Mouse (Mus musculus): ENCODE measurements at regions not wholly inside any gene's neighbourhood (a gene's known extent, or its start where the extent isn't known, plus 50 kb on each side); places are given as distances from the start of the nearest gene placed in this dataset.
"Not testable (repeated sequence)": the region's sequence is repeated elsewhere in the genome, so short reads cannot be mapped to it uniquely, and the experiment has no call there.

DNA sequence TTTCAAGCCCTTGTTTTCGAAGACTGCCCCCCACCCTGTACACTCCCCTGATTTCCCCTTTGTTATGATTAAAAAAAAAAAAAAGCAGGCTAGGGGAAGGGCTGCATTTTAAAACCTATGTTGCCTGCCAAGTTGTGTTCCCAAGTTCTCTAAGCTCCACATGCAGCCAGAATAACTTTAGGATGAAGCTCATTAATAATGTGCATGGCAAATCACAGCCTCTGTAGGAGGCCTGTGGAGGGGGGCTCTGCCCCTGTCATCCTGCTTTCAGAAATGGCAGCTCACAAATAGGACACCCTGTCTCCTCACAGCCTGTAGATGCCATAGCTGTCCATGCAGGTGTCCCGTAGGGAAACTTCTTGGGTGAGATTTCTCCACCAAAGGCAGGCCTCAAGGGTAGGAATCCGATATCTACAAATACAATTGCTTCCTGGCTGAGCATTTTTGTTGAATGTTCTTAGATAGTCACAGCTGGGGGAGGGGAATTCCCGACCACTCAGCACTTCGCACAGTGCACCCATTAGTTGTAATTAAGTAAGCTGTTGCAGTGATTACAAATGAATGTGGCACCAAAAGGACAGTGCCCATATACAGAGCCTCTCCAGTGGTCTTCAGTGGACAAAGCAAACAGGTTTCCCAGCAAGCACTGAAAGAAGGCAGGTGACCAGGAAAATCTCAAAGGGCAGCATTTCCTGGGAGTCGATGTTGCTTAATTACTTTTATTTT lies 389.1 kb upstream of the Klhl29 start:
- DNase-seq (ENCODE audit: extremely low spot score in 1 of 2, low spot score in 1 of 2) = no peak

DNA sequence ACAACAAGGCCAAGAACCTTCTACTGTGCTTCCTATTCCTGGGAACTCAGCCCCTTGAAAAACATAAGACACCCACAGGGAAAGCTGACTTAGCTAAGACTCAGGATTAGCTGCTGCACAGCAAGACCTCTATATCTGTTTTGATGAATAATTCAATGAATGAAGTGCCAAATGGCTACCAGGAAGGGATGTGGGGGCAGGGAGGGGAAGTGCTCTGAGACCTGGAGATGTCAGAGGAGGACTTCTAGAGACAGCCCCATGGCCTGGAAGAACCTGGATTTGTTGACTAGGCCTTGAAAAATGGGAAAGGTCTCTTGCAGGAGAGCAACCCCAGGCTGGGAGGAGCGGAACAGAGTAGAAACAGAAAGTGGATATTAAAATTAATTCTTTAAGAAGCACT lies 388.5 kb upstream of the Klhl29 start:
- no peak for DNase-seq (ENCODE audit: extremely low spot score in 1 of 2, low spot score in 1 of 2)

DNA sequence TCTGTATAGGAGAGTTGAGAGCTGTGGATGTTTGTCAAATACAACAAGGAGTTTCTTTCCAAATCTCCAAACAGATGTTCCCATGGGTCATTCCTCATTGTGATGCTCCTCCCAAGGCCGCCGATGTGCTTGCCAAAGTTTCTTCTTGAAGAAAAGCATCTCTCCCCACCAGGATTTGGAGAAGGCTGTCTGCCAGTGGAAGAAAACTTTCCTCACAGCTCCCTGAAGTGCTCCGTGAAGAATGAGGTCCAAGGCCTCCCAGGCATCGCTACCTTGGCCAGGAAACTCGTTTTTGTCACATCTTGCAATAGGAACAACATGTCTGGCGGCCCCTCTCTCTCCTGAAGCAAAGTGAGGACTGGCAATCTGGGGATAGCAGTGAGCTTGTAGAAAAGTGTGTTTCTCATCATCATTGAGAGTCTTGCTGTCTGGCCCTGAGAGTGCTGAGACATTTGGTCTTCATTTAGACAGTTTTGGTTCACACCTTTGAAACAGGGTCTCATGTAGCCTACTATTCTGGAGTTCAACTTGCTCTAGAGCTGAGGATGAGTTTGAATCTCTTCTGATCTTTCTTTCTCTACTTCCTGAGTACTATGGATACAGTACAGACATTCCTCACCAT lies 386.9 kb upstream of the Klhl29 start:
- DNase-seq (ENCODE audit: extremely low spot score in 1 of 2, low spot score in 1 of 2) = no peak

DNA sequence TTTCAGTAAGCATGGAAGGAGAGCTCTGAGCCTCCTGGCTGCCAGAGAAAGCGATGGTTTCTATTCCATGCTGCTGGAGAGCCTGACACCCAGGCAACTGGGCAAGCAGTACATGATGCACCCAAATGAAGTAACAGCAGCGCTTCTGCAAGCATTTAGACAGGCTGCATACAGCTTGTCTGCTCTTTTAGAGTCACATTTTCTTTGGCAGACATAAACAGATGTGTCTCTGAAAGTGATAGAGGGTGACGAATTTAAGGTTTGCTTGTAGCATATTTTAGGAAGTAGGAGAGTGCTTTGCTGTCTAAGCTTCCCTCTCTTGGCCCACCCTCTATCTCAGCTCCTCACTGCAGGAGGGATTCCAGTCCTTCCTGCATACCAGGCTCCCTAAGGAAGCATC lies 384.0 kb upstream of the Klhl29 start:
- no peak for DNase-seq (ENCODE audit: extremely low spot score in 1 of 2, low spot score in 1 of 2)

DNA sequence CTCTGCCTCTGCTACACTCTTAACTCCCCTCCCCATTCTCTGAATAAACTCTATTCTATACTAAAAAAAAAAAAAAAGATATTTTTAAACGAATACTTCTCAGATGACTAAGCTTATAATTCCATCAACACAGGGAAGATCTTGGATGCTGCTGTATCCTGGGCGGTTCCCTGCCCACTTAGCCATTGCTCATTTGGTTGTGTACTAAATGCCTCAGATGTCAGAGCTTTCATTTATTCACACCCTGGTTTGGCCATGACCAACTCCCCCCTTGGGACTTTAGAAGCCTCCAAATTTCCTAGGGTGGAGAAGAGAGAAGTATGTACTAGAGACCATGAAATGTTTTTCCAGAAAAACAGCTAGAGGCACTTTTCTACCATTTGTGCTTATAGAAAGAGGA lies 382.3 kb upstream of the Klhl29 start:
- DNase-seq (ENCODE audit: extremely low spot score in 1 of 2, low spot score in 1 of 2) = no peak

DNA sequence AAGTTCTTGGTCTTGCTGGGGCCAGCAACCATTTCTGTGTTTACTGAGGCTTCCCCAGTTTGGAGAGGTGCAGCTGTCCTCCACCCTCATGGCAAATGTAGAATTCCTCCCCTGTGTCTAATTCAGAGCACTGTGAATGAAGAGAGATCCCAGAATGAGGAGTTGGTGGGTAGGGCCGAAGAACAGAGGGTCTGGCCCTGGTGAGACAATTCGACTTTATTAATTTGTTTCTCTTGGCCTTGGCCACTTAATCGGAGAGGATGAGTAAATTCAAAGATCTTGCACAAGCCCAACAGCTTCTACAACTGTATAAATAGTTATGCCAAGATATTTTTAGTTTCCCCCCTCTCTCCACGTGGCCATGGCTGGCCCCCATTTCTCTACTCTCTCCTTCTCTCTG lies 381.9 kb upstream of the Klhl29 start:
- no peak for DNase-seq (ENCODE audit: extremely low spot score in 1 of 2, low spot score in 1 of 2)

DNA sequence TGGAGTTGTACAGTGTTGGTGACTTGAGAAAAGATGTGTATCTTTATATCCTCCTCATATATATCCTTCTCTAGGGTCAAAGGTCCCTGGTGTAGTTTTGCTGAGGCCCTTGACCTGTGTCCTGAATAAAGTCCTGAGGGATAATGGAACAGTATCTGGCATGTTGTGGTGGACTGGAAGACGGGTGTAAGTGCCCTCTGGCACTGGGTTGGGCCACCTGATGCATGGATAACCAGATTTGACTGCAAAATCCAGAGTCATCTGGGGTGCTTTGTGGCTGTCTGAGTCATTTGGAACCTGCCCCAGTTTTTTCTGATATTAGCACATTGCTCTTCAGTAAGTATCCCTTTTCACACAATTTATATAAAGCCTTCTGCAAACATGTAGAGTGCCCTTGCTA lies 378.3 kb upstream of the Klhl29 start:
- no peak for DNase-seq (ENCODE audit: extremely low spot score in 1 of 2, low spot score in 1 of 2)

DNA sequence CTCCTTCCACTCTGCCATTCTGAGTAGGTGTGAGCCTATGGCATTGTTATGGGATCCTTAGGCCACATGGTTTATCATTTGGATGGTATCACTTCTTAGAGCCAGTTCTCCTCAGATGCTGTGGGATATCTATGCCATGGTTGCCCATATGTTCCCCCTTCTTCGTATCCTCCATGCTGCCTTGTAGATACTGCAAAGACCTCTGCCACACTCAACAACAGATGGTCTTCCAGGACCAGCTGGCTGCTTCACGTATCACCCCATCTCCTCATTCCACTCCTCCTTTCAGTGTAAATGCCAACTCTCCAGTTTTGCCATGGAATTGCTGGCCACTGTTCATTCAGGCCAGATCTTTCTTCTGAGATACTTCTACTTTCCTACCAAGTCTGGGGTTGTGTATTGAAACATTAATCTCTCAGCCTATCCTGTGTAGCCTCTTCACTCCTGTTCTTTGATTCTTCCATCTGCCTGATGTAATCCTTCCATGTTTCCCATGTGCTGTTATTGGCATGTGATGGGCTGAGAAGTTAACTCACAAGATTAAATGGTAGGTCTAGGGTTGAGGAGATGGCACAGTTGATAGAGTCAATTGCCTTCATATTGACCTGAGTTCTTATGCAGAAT lies 368.7 kb upstream of the Klhl29 start:
- no peak for DNase-seq (ENCODE audit: extremely low spot score in 1 of 2, low spot score in 1 of 2)

DNA sequence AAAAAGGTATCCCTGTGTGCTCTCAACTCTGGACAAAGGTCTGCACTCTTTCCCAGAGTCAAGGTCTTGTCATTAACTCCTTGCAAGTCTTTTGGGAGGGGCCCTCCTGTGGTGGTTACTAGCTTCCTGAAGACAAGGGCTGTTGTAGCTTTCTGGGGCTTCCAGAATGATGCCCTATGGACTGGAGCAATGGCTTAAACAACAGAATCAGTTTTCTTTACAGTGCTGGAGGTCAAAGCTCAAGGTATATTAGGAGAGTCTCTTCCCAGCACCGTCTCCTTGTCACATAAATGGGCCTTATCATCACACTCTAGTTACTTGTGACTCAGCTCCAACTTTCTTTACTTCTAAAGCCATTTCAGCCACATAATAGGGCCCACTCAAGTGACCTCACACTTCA lies 360.6 kb upstream of the Klhl29 start:
- no peak for DNase-seq (ENCODE audit: extremely low spot score in 1 of 2, low spot score in 1 of 2)

DNA sequence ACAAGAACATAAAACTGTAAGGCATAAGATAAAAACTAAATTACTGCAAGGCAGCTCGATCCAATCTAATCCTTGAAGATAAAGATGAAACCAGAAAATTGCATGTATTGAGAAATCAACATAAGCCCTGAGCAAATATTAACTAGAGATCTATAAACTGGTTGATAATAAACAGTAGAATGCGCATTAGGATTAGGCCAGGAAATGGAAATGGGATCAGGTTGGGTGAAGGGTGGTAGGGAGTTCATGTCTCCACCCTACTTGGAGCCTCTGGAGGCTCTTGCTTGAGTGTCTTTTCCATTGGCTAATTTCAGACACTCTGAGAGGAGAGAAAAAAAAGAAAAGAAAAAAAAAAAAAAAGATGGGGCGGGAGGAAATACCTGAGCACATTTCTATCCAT lies 359.4 kb upstream of the Klhl29 start:
- DNase-seq (ENCODE audit: extremely low spot score in 1 of 2, low spot score in 1 of 2) = no peak

DNA sequence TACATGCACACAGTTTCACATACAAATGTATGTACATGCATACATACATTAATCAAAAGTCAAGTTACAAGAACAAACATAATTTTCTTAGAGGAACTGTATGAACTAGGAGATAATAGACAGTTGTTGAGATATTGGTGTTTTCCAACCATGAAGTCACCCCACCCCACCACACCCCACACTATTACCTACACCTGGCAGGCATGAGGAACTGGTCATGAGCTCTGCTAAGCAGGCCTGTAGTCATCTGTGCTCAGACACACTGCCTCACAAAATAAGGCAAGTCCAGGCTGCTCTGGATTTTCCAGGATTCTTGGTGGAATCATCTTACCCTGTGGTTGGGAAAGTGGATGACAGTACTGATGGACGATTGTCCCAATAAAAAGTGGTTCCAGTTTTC lies 347.6 kb upstream of the Klhl29 start:
- no peak for DNase-seq (ENCODE audit: extremely low spot score in 1 of 2, low spot score in 1 of 2)

DNA sequence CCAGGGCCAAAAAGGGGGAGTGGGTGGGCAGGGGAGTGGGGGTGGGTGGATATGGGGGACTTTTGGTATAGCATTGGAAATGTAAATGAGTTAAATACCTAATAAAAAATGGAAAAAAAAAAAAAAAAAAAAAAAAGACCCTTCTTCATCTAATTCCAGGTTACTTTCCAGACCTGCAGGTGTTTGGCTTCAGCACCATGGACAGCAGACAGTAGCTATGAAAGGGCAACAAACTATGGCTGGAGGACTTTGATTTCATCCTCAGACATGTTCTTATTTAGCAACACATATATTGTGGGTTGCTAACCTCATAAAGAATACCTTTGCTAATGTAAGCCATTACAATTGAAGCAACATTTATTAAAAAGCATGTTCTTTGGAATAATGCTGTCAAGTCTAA lies 342.0 kb upstream of the Klhl29 start:
- not testable (repeated sequence) for DNase-seq (ENCODE audit: extremely low spot score in 1 of 2, low spot score in 1 of 2)

DNA sequence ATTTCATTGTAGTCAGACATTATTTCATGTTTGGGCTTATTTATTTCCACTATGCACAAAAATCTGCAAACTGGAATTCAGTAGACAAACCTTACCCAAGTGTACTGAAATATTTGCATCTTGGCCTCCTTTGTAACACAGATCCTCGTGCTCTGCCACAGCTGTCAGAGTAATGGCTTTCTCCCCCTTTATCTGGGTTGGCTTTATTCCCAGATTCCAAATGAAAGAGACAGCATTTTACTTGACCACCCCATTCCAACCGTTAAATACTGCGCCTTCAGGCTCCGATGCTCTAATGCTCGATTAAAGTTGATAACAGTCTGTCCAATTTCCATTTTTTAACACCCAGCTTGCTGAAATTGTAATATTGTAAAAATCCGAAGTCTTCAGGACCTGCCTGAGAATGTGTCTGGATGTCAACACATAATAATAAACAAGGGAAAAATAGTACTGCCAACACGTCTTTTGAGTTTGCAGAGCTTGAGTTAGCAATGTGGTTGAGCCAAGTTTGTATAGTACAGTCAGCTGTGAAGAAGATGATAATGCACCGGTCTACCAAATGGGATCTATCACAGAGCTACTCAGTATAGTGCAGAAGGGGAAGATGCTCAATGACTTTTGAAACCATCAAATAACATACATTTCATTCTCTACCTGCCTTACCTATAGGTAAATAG lies 323.4 kb upstream of the Klhl29 start:
- DNase-seq (ENCODE audit: extremely low spot score in 1 of 2, low spot score in 1 of 2) = no peak

DNA sequence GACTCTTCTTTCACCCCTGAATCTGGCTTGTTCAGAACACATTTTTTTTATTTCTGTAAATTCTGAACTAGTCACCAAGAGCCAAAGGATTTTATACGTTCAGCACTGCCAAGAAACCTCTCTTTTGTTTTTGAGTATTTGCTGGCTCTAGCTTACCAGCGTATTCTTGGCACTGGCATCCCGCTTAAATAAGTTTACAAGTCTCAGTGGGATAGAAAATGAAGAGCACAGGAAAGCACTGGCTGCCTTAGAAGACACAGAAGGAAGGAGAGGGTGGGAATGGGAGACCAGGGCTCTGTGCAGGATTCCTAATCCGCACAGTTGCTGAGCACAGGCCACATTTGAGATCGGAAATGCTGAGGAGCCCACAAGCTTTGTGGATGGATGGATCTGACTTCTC lies 306.7 kb upstream of the Klhl29 start:
- DNase-seq (ENCODE audit: extremely low spot score in 1 of 2, low spot score in 1 of 2) = no peak

DNA sequence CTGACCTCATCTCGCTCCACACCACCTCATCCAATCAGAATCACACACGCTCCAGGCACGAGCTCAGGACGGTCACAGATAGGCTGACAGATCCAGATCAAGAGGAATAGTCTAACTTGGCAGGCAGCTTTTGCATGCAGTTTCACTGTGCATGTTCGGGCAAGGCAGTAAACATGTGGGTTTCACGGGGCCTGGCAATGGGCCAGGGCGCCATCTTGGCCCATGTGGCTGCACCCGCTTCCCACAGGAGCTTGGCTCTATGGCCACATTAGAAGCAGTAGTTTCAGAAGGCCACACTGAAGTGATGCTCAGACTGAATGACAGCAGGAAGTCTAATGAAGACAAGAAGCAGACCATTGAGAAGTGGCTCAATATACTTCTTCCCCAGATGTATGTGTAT lies 302.6 kb upstream of the Klhl29 start:
- not testable (repeated sequence) for DNase-seq (ENCODE audit: extremely low spot score in 1 of 2, low spot score in 1 of 2)

DNA sequence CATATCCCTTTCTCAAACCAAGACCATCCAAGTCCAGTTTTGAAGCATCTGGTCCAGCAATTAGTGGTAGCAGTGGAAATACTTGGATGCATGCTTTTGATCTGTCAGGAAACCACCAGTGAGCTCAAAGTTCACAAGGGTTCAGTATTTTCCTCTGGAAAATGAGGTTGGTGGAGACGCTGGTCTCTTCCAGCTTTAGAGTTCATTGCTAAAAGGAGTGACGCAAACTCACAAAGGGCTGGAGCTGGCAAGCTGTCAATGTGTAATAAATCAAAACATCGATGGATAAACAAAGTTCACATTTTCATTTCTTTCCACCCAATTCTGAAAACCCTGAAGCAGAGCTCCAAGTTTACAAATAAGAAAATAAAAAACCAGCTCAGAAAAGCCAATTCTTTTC lies 293.0 kb upstream of the Klhl29 start:
- DNase-seq (ENCODE audit: extremely low spot score in 1 of 2, low spot score in 1 of 2) = no peak

DNA sequence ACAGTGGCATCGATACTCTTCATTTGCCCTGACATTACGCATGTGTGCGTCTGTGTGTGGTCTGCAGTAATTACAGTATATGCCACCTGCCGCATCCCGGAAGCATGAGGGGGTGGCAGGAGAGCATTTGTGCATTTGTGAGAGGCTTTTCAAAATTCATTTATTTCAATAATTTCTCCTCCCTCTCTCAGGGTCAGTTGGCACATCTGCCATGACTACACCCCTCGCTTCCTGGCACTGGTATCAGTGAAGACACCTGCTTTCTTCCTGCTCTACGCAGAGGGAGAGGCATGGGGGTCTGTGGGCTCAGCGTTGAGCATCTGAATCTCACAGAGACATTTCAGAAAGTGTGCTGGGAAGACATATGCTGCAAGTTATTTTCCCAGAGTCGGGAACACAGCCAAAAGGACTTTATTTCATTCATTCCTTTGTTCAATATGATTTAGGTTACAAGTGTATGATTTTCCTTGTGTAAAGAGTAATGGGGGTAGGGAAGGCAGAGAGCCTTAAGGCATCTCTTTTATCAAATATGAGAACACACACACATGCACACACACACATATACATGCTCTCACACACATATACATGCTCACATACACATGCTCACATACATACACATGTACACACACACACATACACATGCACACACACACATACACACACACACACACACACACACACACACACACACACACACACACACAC lies 262.2 kb upstream of the Klhl29 start:
- DNase-seq (ENCODE audit: extremely low spot score in 1 of 2, low spot score in 1 of 2) = peak in 1 of 2 experiments; percentile 6

DNA sequence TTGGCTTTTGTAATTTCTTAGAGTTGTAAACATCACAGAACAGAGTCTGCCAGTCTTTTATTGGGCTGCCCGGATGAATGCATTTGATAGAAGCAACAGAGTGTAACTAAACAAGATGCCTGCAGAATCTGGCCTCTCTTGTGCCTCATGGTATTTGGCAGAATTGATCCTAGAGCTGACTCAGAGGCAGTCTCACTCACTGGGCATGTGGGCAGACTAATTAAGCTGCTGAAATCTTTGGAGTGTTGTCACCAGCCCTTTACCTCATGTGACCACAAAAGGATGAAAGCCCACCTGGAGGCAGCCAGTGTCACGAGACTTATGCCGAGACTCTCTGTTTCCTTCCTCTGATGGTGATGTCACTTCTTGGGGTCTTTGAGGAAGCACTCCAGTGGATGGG lies 258.5 kb upstream of the Klhl29 start:
- no peak for DNase-seq (ENCODE audit: extremely low spot score in 1 of 2, low spot score in 1 of 2)

DNA sequence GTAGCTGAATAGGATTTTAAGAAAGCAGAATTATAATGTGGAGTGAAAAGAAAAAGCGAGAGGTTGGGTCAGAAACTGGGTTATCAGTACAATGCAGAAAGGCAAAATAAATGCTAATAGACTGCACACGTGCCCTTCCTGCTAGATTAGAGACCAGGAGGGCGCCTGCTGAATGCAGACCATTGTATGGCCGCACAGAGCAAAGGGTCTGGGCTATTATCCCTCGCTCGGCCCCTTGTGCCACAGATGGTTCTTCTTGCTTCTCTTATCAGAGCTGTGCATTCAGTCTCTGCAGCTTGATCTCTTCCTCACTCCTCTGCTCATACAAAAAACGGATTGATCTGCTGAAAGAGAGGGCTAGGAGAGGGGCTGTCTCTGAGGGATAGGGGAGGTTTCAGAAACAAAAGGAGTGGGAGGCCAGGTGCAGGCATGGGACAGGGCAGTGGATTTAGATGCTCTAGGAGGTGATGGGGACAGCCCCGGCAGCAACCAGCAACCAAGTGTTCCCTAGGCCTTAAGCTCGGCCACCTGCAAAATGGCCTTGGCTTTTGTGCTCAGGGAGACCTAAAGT lies 225.7 kb upstream of the Klhl29 start:
- no peak for DNase-seq (ENCODE audit: extremely low spot score in 1 of 2, low spot score in 1 of 2)

DNA sequence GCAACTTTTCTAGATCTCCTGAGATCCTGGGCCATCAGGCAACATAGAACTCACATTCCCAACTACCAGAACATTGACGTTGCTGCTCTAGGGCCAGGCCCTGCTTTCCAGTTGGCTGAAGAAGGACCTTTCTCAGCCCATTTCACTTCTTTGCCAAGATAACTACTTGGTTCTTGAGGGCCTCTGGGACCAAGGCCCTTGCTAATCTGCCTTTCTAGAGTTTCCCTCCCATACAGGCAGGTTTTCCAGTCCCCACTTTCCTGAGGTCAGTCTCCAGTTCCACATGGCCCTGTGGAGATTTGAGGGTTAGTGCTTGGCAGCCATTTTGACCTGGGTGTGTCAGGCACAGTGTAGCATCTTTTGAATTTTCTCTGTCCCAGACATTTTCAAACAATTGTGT lies 223.9 kb upstream of the Klhl29 start:
- DNase-seq (ENCODE audit: extremely low spot score in 1 of 2, low spot score in 1 of 2) = no peak

DNA sequence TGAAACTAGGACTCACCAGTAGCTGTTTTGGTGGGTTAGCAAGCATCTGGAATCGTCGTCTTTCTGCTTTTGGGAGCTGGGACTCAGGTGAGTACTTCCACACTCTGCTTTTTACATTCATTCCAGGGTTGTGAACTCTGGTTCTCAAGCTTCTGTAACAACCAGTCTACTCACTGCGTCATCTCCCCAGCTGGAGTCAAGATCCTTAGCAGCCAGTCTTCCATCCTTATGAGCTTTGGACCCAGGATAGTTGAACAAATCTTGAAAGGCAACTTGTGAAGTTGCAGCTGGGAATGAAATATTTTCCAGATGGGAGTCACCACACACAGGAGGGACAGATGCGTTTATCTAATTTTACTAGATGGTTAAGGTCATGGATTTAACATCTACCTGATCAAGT lies 223.5 kb upstream of the Klhl29 start:
- DNase-seq (ENCODE audit: extremely low spot score in 1 of 2, low spot score in 1 of 2) = no peak
